Mouse (Mus musculus) midbrain, postnatal 0 days (tissue): ENCODE measurements around the gene Sept12. TPM values are rescaled to one million over a fixed set of nuclear protein-coding genes. Genes with fewer than 3 reads are reported as not detected.

Source experiments
- ATAC-seq: fragments of 200-750 bp; cut with Nextera tagmentation; 2 replicates; pipeline ENCODE4 v1.8.0; 2017; ENCODE audit warnings: moderate number of reproducible peaks, mild to moderate bottlenecking, moderate TSS enrichment, moderate library complexity; ENCODE audit not compliant: low FRiP score
- DNase-seq: peaks from one replicate; pipeline ENCODE4 v3.0.0-alpha.2; 2015; ENCODE audit warnings: low spot score
- H3K27ac ChIP-seq: fragments of 300-500 bp; sonication (generic); 2 replicates; pipeline ENCODE4 v1.5.1; 2014; ENCODE audit warnings: low read depth, mild to moderate bottlenecking, low read length, mixed read lengths
- H3K27me3 ChIP-seq: fragments of 300-500 bp; sonication (generic); 2 replicates; pipeline ENCODE4 v1.6.1; 2014; ENCODE audit warnings: low read length, control low read depth, mixed read lengths; ENCODE audit not compliant: insufficient read depth
- H3K36me3 ChIP-seq: fragments of 300-500 bp; sonication (generic); 2 replicates; pipeline ENCODE4 v1.6.1; 2014; ENCODE audit warnings: low read length, control low read depth, mixed read lengths; ENCODE audit not compliant: insufficient read depth
- H3K4me1 ChIP-seq: fragments of 300-500 bp; sonication (generic); 2 replicates; pipeline ENCODE4 v1.6.1; 2014; ENCODE audit warnings: mild to moderate bottlenecking, control low read depth, antibody characterized with exemption, low read length, mixed read lengths; ENCODE audit not compliant: insufficient read depth
- H3K4me2 ChIP-seq: fragments of 300-500 bp; sonication (generic); 2 replicates; pipeline ENCODE4 v1.6.1; 2014; ENCODE audit warnings: low read depth, mild to moderate bottlenecking, low read length, mixed read lengths; ENCODE audit not compliant: poor library complexity, severe bottlenecking
- H3K4me3 ChIP-seq: fragments of 300-500 bp; sonication (generic); 2 replicates; pipeline ENCODE4 v1.5.1; 2014; ENCODE audit warnings: low read depth, mild to moderate bottlenecking, low read length, moderate library complexity
- H3K9ac ChIP-seq: fragments of 300-500 bp; sonication (generic); replicated peaks from 2 replicates; pipeline ENCODE4 v1.6.1; 2014; ENCODE audit warnings: mild to moderate bottlenecking, low read length, moderate library complexity, mixed read lengths; ENCODE audit not compliant: poor library complexity, severe bottlenecking
- H3K9me3 ChIP-seq: fragments of 300-500 bp; sonication (generic); 2 replicates; pipeline ENCODE4 v1.6.1; 2016; ENCODE audit warnings: low read length, control low read depth
- CTCF ChIP-seq: IDR thresholded peaks from 2 replicates; pipeline ENCODE4 v1.5.1; 2016; ENCODE audit warnings: antibody characterized with exemption, mild to moderate bottlenecking
- WGBS: fragments of 180-500 bp; shearing (Covaris S2); extraction: QIAGEN DNeasy Blood & Tissue Kit; methylation state at CpG from one replicate; pipeline ENCODE4 v1.1.7; 2014; 5-methylcytosine and 5-hydroxymethylcytosine counted together
- polyA plus RNA-seq: library from polyadenylated mRNA; unstranded; fragments of >200 nt; fragmentation: Nextera tagmentation; extraction: Ambion mirVana; gene quantifications from 2 replicates; pipeline ENCODE4 v1.2.1, GENCODE M21; 2015
- total RNA-seq: library from RNA; depleted of rRNA; stranded (reverse); fragments of >200 nt; gene quantifications from 2 replicates; pipeline ENCODE4 v1.2.3, GENCODE M21; 2014; rRNA removed

Sept12 gene
- total and polyA plus RNA-seq, 2 experiments from 2014 or later: not detected

DNA sequence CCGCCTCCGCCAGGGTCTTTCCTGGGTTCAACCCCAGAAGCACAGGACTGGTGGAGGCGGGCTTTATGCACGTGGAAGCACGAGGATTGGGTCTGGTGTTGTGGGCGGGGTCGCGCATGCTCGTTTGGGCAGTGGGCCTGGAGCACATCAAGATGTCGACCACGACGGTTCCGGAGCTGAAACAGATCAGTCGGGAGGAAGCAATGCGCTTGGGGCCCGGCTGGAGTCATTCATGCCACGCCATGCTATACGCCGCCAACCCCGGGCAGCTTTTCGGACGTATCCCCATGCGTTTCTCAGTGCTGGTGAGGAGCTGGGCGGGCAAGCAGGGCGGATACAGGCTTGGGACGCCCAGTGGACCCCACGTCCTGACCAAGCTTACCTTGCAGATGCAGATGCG lies 58.7 kb downstream of the Sept12 start:
- peak overlapping the region; percentile 82 for H3K4me3 ChIP-seq
- no peaks in the 10 kb centered on the region for H3K27me3 ChIP-seq
- no peak for TF ChIP-seq CTCF
- H3K4me2 ChIP-seq: peak overlapping the region; percentile 56
- DNase-seq (peak; percentile 97), ATAC-seq (peak; percentile 94)
- H3K27ac ChIP-seq: peak overlapping the region; percentile 94
- peak overlapping the region; percentile 97 for H3K9ac ChIP-seq
- WGBS: under 1% methylated on average over 28 of the region's 28 CpGs
- peaks cover 5% of the 10 kb centered on the region; the same call in 1 of the 2 replicates for H3K4me1 ChIP-seq
- no peaks in the 10 kb centered on the region for H3K9me3 ChIP-seq
- peaks cover 67% of the 10 kb centered on the region for H3K36me3 ChIP-seq

DNA sequence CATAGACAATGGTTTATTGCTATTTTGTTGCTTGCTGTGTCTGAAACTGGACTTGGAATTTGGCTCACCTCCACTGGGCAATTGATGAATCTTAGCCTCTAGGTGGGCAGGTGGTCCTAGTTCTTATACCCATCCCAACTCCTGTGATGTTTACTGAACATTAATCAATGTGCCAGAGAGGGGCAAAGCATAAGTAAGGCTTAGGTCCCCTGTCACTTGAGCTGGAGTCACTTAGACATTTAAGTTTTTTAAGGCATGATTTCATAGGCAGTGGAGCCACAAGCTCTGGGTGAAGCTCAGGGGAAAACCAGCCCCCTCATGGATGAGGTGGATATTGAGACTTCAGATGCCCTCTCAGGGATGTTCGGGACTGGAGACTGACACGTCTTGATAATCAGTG lies 59.2 kb downstream of the Sept12 start, which contains the start of gene Nudt16l1:
Gene Nudt16l1, plus strand, starts transcription at position 301 of the 400 bp plus-strand sequence.
- no peak for DNase-seq
- H3K36me3 ChIP-seq: peaks cover 69% of the 10 kb centered on the region
- H3K27ac ChIP-seq: peak within 1 kb of the TSS; percentile 94
- no peak for ATAC-seq
- H3K9ac ChIP-seq: peak within 1 kb of the TSS; percentile 97
- H3K4me1 ChIP-seq: peaks cover 5% of the 10 kb centered on the region; the same call in 1 of the 2 replicates
- no peaks in the 10 kb centered on the region for H3K9me3 ChIP-seq
- WGBS: 4% methylated on average over 2 of the region's 2 CpGs
- H3K27me3 ChIP-seq: no peaks in the 10 kb centered on the region
- H3K4me3 ChIP-seq: peak within 1 kb of the TSS; percentile 82
- peak within 1 kb of the TSS; percentile 56 for H3K4me2 ChIP-seq
- no peak for TF ChIP-seq CTCF

DNA sequence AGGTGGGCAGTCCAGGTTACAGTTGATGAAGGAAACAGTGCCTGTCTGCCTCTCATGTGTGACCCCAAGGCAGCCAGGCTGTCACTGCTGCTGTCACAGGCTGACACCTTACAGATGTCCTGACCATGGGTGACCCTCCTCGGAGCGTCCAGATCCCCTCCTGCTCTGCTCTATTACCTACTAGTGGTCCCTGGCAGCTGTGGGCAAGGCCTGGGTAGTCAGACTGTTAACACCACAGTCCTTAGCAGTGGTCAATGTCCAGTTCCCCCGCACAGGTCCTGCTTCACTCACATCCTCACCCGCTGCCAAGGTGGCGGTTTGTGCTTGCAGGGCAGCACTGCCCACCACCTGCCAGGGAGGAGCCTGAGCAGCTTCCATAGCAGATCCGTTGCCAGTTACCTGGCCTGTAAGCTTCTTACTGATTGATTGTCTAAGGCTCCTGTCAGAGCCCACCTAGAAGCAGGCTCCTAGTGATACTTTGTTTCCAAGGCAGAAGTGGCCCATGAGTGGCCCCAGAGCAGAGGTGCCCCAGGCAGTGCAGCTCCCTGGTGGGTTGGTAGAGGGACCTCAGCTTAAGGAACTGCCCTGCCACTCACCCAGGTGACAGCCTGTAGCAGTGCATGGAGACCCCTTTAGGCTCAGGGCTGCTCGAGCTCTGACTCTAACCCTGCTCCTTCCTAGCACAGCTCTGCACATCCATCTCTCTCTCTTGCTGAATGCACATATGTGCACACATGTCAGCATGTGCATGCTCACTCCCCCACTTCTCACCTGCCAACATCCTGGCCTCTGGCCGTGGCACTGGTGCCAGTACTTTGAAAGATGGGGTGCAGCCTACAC lies 60.1 kb downstream of the Sept12 start:
- peaks cover 72% of the 10 kb centered on the region for H3K36me3 ChIP-seq
- no peak for ATAC-seq
- no peak overlapping the region for H3K4me2 ChIP-seq
- H3K4me1 ChIP-seq: peaks cover 5% of the 10 kb centered on the region; the same call in 1 of the 2 replicates
- H3K27ac ChIP-seq: no peak overlapping the region
- H3K4me3 ChIP-seq: no peak overlapping the region
- H3K9me3 ChIP-seq: no peaks in the 10 kb centered on the region
- no peak for DNase-seq
- TF ChIP-seq CTCF: no peak
- 93% methylated on average over 8 of the region's 8 CpGs for WGBS
- H3K9ac ChIP-seq: no peak overlapping the region
- H3K27me3 ChIP-seq: no peaks in the 10 kb centered on the region

Other genes with a start within 250 kb of the Sept12 start
- gene Cdip1, start 207.6 kb downstream of the Sept12 start, total RNA-seq: 122 and 130 TPM in 2 replicates
- 131 and 139 TPM in 2 replicates for gene Cdip1, start 207.6 kb downstream of the Sept12 start, polyA plus RNA-seq
- gene 4930562C15Rik, start 162.4 kb downstream of the Sept12 start, total RNA-seq: not detected in 2 replicates
- 0.47 TPM in 1 of 2 replicates, not detected in the other for gene 4930562C15Rik, start 162.4 kb downstream of the Sept12 start, polyA plus RNA-seq
- 30.3 and 35.0 TPM in 2 replicates for gene Ubald1, start 117.5 kb downstream of the Sept12 start, total RNA-seq
- gene Ubald1, start 117.5 kb downstream of the Sept12 start, polyA plus RNA-seq: 79.9 and 82.5 TPM in 2 replicates
- gene Mgrn1, start 111.6 kb downstream of the Sept12 start, total RNA-seq: 199 and 221 TPM in 2 replicates
- 117 and 127 TPM in 2 replicates for gene Mgrn1, start 111.6 kb downstream of the Sept12 start, polyA plus RNA-seq
- 46.7 and 48.6 TPM in 2 replicates for gene Nudt16l1, start 59.1 kb downstream of the Sept12 start, total RNA-seq
- gene Nudt16l1, start 59.1 kb downstream of the Sept12 start, polyA plus RNA-seq: 103 and 117 TPM in 2 replicates
- gene Anks3, start 33.6 kb downstream of the Sept12 start, total RNA-seq: 36.7 and 62.2 TPM in 2 replicates
- 44.3 and 46.9 TPM in 2 replicates for gene Anks3, start 33.6 kb downstream of the Sept12 start, polyA plus RNA-seq
- not detected in 2 replicates for gene Smim22, start 9.4 kb upstream of the Sept12 start, total RNA-seq
- gene Smim22, start 9.4 kb upstream of the Sept12 start, polyA plus RNA-seq: 1.1 TPM in 1 of 2 replicates, not detected in the other
- 115 and 121 TPM in 2 replicates for gene Rogdi, start 15.7 kb upstream of the Sept12 start, total RNA-seq
- 165 and 175 TPM in 2 replicates for gene Rogdi, start 15.7 kb upstream of the Sept12 start, polyA plus RNA-seq
- gene Glyr1, start 52.0 kb upstream of the Sept12 start, total RNA-seq: 176 and 179 TPM in 2 replicates
- gene Glyr1, start 52.0 kb upstream of the Sept12 start, polyA plus RNA-seq: 146 and 149 TPM in 2 replicates
- 28.4 and 28.9 TPM in 2 replicates for gene Ubn1, start 52.2 kb upstream of the Sept12 start, total RNA-seq
- 5.8 and 7.0 TPM in 2 replicates for gene Ubn1, start 52.2 kb upstream of the Sept12 start, polyA plus RNA-seq
- 0.14 and 0.88 TPM in 2 replicates for gene Ppl, start 134.6 kb upstream of the Sept12 start, total RNA-seq
- 0.09 and 0.10 TPM in 2 replicates for gene Ppl, start 134.6 kb upstream of the Sept12 start, polyA plus RNA-seq
- 0.76 and 1.6 TPM in 2 replicates for gene Sec14l5, start 149.3 kb upstream of the Sept12 start, total RNA-seq
- 0.09 and 0.14 TPM in 2 replicates for gene Sec14l5, start 149.3 kb upstream of the Sept12 start, polyA plus RNA-seq
- gene Nagpa, start 206.2 kb upstream of the Sept12 start, total RNA-seq: 8.2 and 12.5 TPM in 2 replicates
- 7.3 and 9.1 TPM in 2 replicates for gene Nagpa, start 206.2 kb upstream of the Sept12 start, polyA plus RNA-seq
- 22.4 and 23.4 TPM in 2 replicates for gene AU021092, start 224.4 kb upstream of the Sept12 start, total RNA-seq
- 8.1 and 9.3 TPM in 2 replicates for gene AU021092, start 224.4 kb upstream of the Sept12 start, polyA plus RNA-seq
- gene Alg1, start 235.8 kb upstream of the Sept12 start, total RNA-seq: 39.0 and 46.7 TPM in 2 replicates
- 40.1 and 45.9 TPM in 2 replicates for gene Alg1, start 235.8 kb upstream of the Sept12 start, polyA plus RNA-seq